Mouse (Mus musculus) gastrocnemius, adult 8-10 months (tissue): ENCODE results near the gene Ece1. TPM values are rescaled to one million over a fixed set of nuclear protein-coding genes. Genes with fewer than 3 reads are reported as not detected.

ENCODE experiments used
- DNase-seq, 2 experiments: peaks; one replicate each; pipeline ENCODE4 v3.0.0; 2022; ENCODE audit warnings: low spot score in 2 of 2
- total RNA-seq, 4 experiments: library from RNA; stranded (reverse); gene quantifications; 2 replicates each; pipeline ENCODE4 v1.2.4; 2022

Gene Ece1
- total RNA-seq, 4 experiments from 2014 or later, result 48.8 to 97.1 (median 69.4) TPM

- peak; percentile 57 to 79 for DNase-seq
Measured at GRCm38 (mm10) chr4:137855741-137856341, 6.2 kb upstream of the Ece1 start.

GRCm38 (mm10) chr4:137857116-137857515 lies 4.9 kb upstream of the Ece1 start:
- no peak for DNase-seq

GRCm38 (mm10) chr4:137858371-137858770 lies 3.7 kb upstream of the Ece1 start:
- no peak for DNase-seq

GRCm38 (mm10) chr4:137861461-137862011 lies 501 bp upstream of the Ece1 start:
- DNase-seq, result no peak

GRCm38 (mm10) chr4:137862516-137863240 lies 641 bp downstream of the Ece1 start:
- DNase-seq, result no peak

GRCm38 (mm10) chr4:137864031-137864430 lies 2.0 kb downstream of the Ece1 start:
- no peak for DNase-seq

- DNase-seq, result no peak
Measured at GRCm38 (mm10) chr4:137864769-137865168, 2.7 kb downstream of the Ece1 start.

- no peak for DNase-seq
Measured at GRCm38 (mm10) chr4:137865221-137865641, 3.2 kb downstream of the Ece1 start.

GRCm38 (mm10) chr4:137866206-137866863 lies 4.3 kb downstream of the Ece1 start:
- DNase-seq, result no peak

- peak in 1 of 2 experiments; percentile 51 for DNase-seq
Measured at GRCm38 (mm10) chr4:137867225-137867624, 5.2 kb downstream of the Ece1 start.

GRCm38 (mm10) chr4:137867675-137868257 lies 5.7 kb downstream of the Ece1 start:
- peak; percentile 50 to 74 for DNase-seq

- DNase-seq, result no peak
Measured at GRCm38 (mm10) chr4:137869667-137870274, 7.7 kb downstream of the Ece1 start.

GRCm38 (mm10) chr4:137870979-137871378 lies 8.9 kb downstream of the Ece1 start:
- no peak for DNase-seq

GRCm38 (mm10) chr4:137871431-137871830 lies 9.4 kb downstream of the Ece1 start:
- no peak for DNase-seq

GRCm38 (mm10) chr4:137874337-137874736 lies 12.3 kb downstream of the Ece1 start:
- DNase-seq, result no peak

- no peak for DNase-seq
Measured at GRCm38 (mm10) chr4:137874826-137875225, 12.8 kb downstream of the Ece1 start.

GRCm38 (mm10) chr4:137875466-137876092 lies 13.5 kb downstream of the Ece1 start:
- DNase-seq, result no peak

- no peak for DNase-seq
Measured at GRCm38 (mm10) chr4:137876834-137877233, 14.8 kb downstream of the Ece1 start.

GRCm38 (mm10) chr4:137877432-137877881 lies 15.4 kb downstream of the Ece1 start:
- no peak for DNase-seq

GRCm38 (mm10) chr4:137879383-137880156 lies 17.5 kb downstream of the Ece1 start:
- no peak for DNase-seq
